8 mouse cellular contexts compared by ENCODE assay signal in genomic region chr16:11065431-11065830, GRCm38 (mm10). TPM values are rescaled to one million over a fixed set of nuclear protein-coding genes. Genes with fewer than 3 reads are reported as not detected.
DNase-seq lines count a peak whose midpoint lies in the region; ATAC-seq and TF ChIP-seq lines count a peak whose summit lies in the region.

No protein-coding gene starts in this region.

- no peaks in the 10 kb centered on the region for H3K9me3 ChIP-seq in neural tube, embryonic 11.5 days (ENCODE audit: control insufficient read depth, low read length)
- H3K9me3 ChIP-seq in limb, embryonic 14.5 days (ENCODE audit: control insufficient read depth, low read length), result no peaks in the 10 kb centered on the region

- H3K36me3 ChIP-seq in neural tube, embryonic 11.5 days (ENCODE audit: control insufficient read depth, insufficient read depth, low read length), result no peaks in the 10 kb centered on the region
- no peaks in the 10 kb centered on the region for H3K36me3 ChIP-seq in limb, embryonic 14.5 days (ENCODE audit: control insufficient read depth, insufficient read depth, low read length)
- no peaks in the 10 kb centered on the region for H3K36me3 ChIP-seq in thymus, adult 2 months (ENCODE audit: control insufficient read depth, insufficient read depth, low read length)

- no peaks in the 10 kb centered on the region for H3K27me3 ChIP-seq in neural tube, embryonic 11.5 days (ENCODE audit: control insufficient read depth, insufficient read depth, low read length)
- no peaks in the 10 kb centered on the region for H3K27me3 ChIP-seq in limb, embryonic 14.5 days (ENCODE audit: control insufficient read depth, insufficient read depth, low read length)
- no peaks in the 10 kb centered on the region for H3K27me3 ChIP-seq in thymus, adult 2 months (ENCODE audit: control insufficient read depth, insufficient read depth, low read length)

- H3K27ac ChIP-seq in neural tube, embryonic 11.5 days (ENCODE audit: low read depth, low read length), result peak overlapping the region; percentile 77; the same call in 1 of the 2 replicates
- no peak overlapping the region for H3K27ac ChIP-seq in limb, embryonic 14.5 days (replicated peaks; ENCODE audit: low read depth, low read length)
- no peak overlapping the region for H3K27ac ChIP-seq in thymus, adult 2 months (ENCODE audit: control insufficient read depth, insufficient read depth, low read length)

- peak overlapping the region; percentile 69 for H3K4me2 ChIP-seq in neural tube, embryonic 11.5 days (ENCODE audit: low read depth)
- peak overlapping the region; percentile 75 for H3K4me2 ChIP-seq in limb, embryonic 14.5 days (replicated peaks; ENCODE audit: low read depth, low read length, severe bottlenecking)

- 70% methylated on average over 5 of the region's 5 CpGs for WGBS in neural tube, embryonic 11.5 days
- 52% methylated on average over 5 of the region's 5 CpGs for WGBS in limb, embryonic 14.5 days
- WGBS in thymus, adult 2 months, result 84% methylated on average over 5 of the region's 5 CpGs

- no peak for TF ChIP-seq POLR2A in limb, embryonic 14.5 days (IDR thresholded peaks at IDR 0.05; ENCODE audit: borderline replicate concordance, extremely low read depth, insufficient read depth, insufficient read length)
- no peak for TF ChIP-seq POLR2A in thymus, adult 2 months (IDR thresholded peaks at IDR 0.05; ENCODE audit: control insufficient read depth, extremely low read depth, insufficient read depth, low read length, poor library complexity)

- H3K4me1 ChIP-seq in neural tube, embryonic 11.5 days (ENCODE audit: control insufficient read depth, insufficient read depth, low read length), result peaks cover 37% of the 10 kb centered on the region
- peaks cover 46% of the 10 kb centered on the region for H3K4me1 ChIP-seq in limb, embryonic 14.5 days (ENCODE audit: control insufficient read depth, insufficient read depth, low read length)
- H3K4me1 ChIP-seq in thymus, adult 2 months (replicated peaks; ENCODE audit: control insufficient read depth, insufficient read depth, low read length), result peaks cover 47% of the 10 kb centered on the region

- H3K4me3 ChIP-seq in neural tube, embryonic 11.5 days (ENCODE audit: low read depth, low read length), result peak overlapping the region; percentile 79
- peak overlapping the region; percentile 97 for H3K4me3 ChIP-seq in limb, embryonic 14.5 days (replicated peaks; ENCODE audit: low read length)
- no peak overlapping the region for H3K4me3 ChIP-seq in thymus, adult 2 months (ENCODE audit: control insufficient read depth, insufficient read depth, low read length)

- peak overlapping the region; percentile 97 for H3K9ac ChIP-seq in neural tube, embryonic 11.5 days (ENCODE audit: low read length)
- peak overlapping the region; percentile 28 for H3K9ac ChIP-seq in limb, embryonic 14.5 days (ENCODE audit: low read depth, low read length, severe bottlenecking)

- ATAC-seq in cerebellum, adult (ENCODE audit: insufficient number of reproducible peaks, low FRiP score, low TSS enrichment), result no peak
- no peak for ATAC-seq in neural tube, embryonic 11.5 days (ENCODE audit: insufficient read depth, low FRiP score, low TSS enrichment)
- no peak for ATAC-seq in limb, embryonic 14.5 days (ENCODE audit: low FRiP score, low read depth)
- no peak for ATAC-seq in erythroblast, adult 5-6 weeks (replicated peaks; ENCODE audit: low FRiP score, poor library complexity, severe bottlenecking)

- TF ChIP-seq CTCF in thymus, adult 2 months (IDR thresholded peaks at IDR 0.05; ENCODE audit: borderline replicate concordance, control insufficient read depth, extremely low read depth, insufficient read depth, low read length, poor library complexity), result no peak

- DNase-seq in cerebellum, adult 9-10 months, result peak; percentile 46
- no peak for DNase-seq in neural tube, embryonic 11.5 days (ENCODE audit: low spot score)
- no peak for DNase-seq in neural tube, embryonic 10.5 days (ENCODE audit: extremely low spot score, low spot score)
- no peak for DNase-seq in limb, embryonic 14.5 days (ENCODE audit: low spot score)
- DNase-seq in MN1 (ENCODE audit: low spot score), result no peak
- DNase-seq in thymus, adult 2 months, result no peak

RNA-seq across cellular contexts. Expression of gene Litaf, which starts 0.5 kb away (rescaled TPM):
- polyA plus RNA-seq in neural tube, embryonic 11.5 days (2014; fragmentation: Nextera tagmentation; extraction: Ambion mirVana), result 59.3 and 61.0 TPM in 2 replicates
- polyA plus RNA-seq in limb, embryonic 14.5 days (2012; rRNA removed), result 79.8 and 105 TPM in 2 replicates
- 103 and 109 TPM in 2 replicates for polyA plus RNA-seq in limb, embryonic 14.5 days (2014; fragmentation: Nextera tagmentation; extraction: Ambion mirVana)
- total RNA-seq in erythroblast, adult 5-6 weeks (2015; ENCODE audit: low replicate concordance), result 24.7 and 34.0 TPM in 2 replicates
- 10.0 and 11.2 TPM in 2 replicates for total RNA-seq in erythroblast, adult 5-6 weeks (2017; ENCODE audit: low replicate concordance)
- polyA plus RNA-seq in thymus, adult 2 months (2012; rRNA removed), result 107 TPM in 2 replicates

RNA-seq across cellular contexts. Expression of gene Snn, which starts 4.7 kb away (rescaled TPM):
- polyA plus RNA-seq in neural tube, embryonic 11.5 days (2014; fragmentation: Nextera tagmentation; extraction: Ambion mirVana), result 98.1 and 108 TPM in 2 replicates
- 59.0 and 59.7 TPM in 2 replicates for polyA plus RNA-seq in limb, embryonic 14.5 days (2012; rRNA removed)
- 45.2 and 46.9 TPM in 2 replicates for polyA plus RNA-seq in limb, embryonic 14.5 days (2014; fragmentation: Nextera tagmentation; extraction: Ambion mirVana)
- 0.77 and 1.7 TPM in 2 replicates for total RNA-seq in erythroblast, adult 5-6 weeks (2015; ENCODE audit: low replicate concordance)
- 1.2 and 1.5 TPM in 2 replicates for total RNA-seq in erythroblast, adult 5-6 weeks (2017; ENCODE audit: low replicate concordance)
- 78.6 and 85.4 TPM in 2 replicates for polyA plus RNA-seq in thymus, adult 2 months (2012; rRNA removed)
